Mouse (Mus musculus) heart, postnatal 0 days (tissue): ENCODE results near the gene Adprm.

ENCODE experiments used
- CTCF ChIP-seq: IDR thresholded peaks from 2 replicates; pipeline ENCODE4 v1.5.1; 2016; ENCODE audit warnings: antibody characterized with exemption, control low read depth, low read depth
- EP300 ChIP-seq: IDR thresholded peaks from 2 replicates; pipeline ENCODE4 v1.6.1; 2016; ENCODE audit warnings: antibody characterized with exemption, low read depth

GRCm38 (mm10) chr11:67039799-67040198, 12.6 kb downstream of the Adprm start:
- TF ChIP-seq CTCF: no peak
- TF ChIP-seq EP300: no peak
